Mouse (Mus musculus): Measurements from ENCODE around the gene Hoxd10.

Hoxd10 gene

DNA sequence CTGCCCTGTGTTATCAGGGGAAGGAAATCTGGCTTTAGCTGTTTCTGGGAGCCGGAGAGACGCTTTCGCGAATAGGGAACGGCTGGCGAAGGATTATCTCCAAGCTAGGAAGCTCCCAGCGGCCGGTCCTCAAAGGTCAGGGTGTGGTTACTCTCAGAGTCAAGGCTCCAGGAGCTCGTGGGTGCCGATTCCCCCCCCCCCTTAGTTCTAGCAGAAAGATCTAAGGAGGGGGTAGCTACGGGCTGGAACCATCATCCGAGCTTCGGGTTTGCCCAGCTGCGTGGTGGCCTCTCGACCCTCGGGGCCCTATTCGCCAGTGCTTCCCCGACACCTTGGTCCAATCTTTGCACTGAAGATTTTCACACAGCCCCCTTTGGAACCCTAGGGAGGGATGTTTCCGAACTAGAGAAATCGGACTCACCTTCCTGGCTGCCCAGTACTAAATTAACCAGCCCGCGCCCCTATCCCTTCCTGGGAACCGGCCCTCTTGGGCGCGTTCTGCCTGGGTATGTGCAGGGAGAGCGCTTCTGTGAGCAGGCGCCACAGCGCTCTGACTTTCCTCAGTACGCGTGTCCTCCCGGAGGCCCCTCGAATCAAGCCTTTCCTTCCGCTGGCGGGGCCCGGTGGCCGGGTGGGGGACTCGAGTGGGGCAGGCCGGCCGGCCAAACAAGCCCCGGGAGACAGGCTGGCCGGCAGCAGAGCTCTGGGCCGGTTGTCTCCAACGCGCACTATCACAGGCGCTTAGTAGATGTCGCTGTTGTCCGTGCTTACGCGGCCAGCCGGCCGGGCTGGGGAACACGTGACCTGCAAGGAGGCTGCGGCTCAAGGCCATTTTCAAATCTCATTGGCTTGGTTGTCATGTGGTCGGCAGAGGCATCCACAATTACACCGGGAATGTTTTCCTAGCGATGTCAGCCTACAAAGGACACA, at the start of gene Hoxd10:
Hoxd10 (plus strand) TSS at position 903 of the 930 bp plus-strand sequence.
- no peak for DNase-seq (ENCODE audit: low spot score in 2 of 2)

DNA sequence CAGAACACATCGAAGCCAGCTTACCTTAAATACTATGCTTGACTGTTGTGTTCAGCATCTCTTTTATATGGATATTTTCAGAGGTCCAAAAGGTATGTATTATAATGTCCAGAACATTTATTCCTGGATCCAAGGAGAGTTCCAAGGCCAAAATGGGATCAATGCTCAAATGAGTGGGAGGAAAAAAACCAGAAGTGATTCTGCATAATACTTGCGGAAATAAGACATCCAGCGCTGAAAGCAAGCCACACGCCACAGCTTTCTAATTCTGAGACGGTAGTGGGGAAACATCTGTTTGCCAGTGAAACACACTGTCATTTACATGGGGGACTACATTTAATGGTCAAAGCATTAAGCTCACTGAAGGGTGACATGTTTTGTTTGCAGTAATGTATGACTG, 49.3 kb upstream of the Hoxd10 start:
- no peak for DNase-seq (ENCODE audit: low spot score in 2 of 2)

DNA sequence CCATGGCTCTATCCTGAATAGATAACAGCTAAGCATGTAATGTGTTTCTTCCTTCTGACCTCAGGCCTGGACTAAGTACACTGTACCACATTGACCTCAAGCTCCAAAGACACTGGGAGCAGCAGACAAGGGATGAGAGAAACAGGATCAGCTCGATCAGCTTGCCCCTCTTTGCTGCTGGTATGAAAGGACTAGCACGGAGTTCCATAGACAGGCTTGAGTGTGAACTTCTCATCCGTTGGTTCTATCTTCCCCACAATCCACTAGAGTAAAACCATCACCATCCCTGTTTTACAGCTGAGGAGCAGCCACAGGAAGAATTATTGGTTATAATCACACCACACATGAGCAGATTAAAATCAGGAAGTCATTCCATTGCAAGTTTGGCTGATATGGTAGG, 46.1 kb upstream of the Hoxd10 start:
- no peak for DNase-seq (ENCODE audit: low spot score in 2 of 2)

DNA sequence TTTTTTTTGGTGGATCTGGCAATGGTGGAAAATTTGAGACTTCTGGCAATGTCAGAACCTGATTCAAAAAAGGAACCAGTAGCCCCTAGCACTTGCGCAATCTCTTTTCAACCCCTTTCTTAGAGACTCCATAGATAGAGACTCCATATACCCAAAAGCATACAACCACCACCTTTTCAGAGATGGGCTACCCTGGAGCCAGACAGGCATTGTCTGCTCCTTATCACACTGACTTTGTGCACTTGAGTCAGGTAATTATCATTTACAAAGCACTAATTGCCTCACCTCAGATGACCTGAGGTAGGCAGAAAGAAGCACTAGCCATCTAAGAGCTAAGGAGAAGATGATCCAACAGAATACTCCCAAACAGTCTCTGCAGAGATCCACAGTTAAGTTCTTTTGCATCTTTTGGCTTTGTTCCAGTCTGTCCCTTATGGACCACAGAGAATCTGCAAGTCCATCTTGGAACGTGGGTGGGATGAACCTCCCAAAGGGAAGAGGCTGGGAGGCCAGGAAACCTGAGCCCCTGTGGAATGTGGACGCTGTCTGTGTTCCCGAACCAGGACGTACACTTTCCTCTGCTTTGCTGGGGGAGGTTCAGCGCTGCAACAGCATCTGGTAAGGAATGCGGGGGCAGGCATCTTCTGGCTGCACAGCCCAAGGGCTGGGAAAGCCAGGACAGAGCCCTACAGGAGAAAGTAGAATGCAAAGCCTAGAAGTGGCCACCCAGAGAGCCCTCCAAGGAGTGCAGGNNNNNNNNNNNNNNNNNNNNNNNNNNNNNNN, 44.5 kb upstream of the Hoxd10 start:
- no peak for DNase-seq (ENCODE audit: low spot score in 2 of 2)

DNA sequence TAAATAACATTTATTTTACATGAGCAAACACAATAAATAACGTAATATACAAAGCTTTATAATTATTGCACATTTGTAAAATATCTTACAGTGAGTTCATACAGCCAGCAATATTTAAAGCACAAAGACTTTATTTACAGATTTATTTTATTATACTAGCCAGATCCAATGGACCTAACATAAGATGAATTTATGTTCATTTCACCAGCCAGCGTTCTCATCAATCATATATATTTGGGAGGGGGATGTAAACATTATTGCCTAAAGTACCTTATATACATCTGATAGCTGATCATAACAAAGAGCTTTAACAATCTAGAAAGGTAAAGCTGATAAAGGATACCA, 38.8 kb upstream of the Hoxd10 start:
- no peak for DNase-seq (ENCODE audit: low spot score in 2 of 2)

DNA sequence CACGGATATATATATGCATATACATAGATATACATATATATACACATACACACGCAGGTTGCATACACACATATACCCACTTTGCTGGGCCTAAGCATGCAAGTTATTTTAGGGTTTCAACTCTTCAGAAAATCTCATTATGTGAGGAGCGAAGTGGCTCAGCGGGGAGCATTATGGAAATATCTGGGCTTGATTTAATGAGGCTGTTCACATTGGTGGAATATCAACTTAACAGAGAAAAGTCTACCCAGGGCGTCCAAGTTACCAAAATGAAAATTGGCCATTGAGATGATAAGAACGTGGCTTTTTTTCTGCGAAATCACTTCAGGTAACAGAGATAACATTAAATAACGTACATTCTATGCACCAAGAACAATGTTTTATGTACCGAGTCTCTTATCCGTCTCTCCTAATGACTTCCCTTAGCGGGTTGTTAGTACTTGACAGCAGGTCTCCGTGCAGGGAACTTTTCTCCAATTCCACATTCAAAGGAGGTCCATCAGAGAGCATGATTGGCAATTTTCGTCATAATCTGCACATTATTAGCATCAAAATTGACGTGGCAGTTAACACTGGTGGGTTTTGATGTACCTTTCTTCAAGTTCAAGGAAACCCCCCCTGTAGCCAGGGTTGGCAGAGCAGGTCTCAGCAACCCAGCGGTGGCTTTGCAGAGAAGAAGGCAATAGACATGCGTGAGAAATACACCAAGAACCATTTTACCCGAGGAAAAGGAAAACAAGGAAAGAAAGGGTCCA, 37.8 kb upstream of the Hoxd10 start:
- DNase-seq (ENCODE audit: low spot score in 2 of 2) = no peak

DNA sequence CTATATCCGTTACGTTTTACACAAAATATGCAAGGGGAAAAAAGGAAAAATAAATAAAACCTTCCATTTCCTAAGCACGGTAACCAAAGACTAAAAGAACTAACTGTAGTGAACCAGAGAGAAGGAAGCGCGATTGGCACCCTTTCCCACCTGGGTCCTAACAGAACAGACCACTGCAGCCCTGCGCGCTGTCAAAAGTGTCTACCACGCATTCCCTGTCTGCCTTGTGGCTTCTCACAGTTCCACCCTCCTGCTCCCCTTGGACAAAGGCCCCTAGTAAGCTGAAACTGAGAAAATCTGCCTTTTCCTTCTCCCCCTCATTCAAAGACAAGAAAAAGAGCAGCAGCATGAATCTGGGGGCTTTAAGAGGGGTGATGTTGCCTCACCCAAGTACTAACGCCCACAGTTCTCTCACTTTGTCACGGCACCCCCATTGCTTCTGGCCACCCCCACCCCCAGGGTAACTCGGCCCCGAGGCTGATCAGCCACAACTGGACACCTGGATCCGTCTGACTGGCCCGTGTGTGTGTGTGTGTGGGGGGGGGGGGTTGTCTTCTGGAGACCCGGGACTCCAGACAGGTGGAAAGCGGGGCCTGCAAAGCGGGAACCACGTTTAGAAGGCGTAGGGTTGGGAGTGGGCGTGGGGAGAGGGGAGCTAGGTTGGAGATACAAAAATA, 36.8 kb upstream of the Hoxd10 start:
- DNase-seq (ENCODE audit: low spot score in 2 of 2) = no peak

DNA sequence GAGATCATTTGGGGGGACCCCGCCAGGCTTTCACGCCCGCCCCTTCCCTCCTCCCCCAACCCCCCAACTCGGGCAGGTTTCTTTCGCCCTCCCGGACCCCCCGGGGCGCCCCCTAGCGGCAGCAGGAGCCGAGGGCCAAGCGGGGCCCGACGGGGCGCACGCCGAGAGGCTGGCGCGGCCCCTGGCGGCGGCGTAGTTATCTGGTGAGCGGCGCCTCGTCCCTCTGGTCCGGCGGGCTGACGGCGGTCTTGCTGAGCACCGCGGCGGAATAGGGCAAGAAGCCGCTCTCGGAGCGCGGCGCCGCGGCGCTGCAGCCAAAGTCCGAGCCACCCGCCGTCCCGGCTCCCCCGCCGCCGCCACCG, 36.3 kb upstream of the Hoxd10 start:
- no peak for DNase-seq (ENCODE audit: low spot score in 2 of 2)

DNA sequence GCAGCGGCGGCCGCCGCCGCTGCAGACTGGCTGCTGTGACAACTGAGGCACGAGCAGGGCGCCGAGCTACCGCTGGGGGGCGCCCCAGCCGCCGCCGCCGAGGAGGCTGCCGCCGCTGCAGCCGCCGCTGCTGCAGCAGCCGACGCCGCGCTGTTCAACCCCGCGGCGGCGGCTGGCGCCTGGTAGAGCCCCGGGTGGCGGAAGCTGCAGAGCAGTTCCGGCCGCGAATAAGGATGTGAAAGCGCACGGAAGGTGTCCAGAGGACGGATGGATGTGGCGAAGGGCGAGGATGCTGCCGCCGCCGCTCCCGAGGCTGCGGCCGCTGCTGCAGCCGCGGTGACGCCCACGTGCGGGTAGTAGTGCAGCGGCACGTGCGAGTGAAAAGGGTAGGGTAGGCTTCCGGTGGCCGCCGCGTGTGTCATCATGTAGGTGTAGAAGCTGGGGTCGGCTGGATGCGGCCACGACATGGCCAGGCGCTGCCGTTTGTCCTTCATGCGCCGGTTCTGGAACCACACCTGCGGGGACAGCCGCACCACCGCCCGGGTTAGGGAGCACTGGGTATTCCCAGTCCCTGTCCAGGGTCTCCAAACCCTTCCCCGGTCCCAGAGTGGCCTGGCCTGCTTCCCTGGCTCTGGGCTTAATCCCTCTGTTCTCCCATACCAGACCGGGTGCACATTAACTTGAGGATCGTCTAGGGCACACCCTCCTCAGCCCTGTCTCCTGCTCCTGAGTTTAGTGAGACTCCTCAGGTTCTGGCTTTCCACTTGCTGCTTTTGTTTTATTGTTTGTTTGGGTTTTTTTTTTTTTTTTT, 35.7 kb upstream of the Hoxd10 start:
- DNase-seq (ENCODE audit: low spot score in 2 of 2) = no peak

DNA sequence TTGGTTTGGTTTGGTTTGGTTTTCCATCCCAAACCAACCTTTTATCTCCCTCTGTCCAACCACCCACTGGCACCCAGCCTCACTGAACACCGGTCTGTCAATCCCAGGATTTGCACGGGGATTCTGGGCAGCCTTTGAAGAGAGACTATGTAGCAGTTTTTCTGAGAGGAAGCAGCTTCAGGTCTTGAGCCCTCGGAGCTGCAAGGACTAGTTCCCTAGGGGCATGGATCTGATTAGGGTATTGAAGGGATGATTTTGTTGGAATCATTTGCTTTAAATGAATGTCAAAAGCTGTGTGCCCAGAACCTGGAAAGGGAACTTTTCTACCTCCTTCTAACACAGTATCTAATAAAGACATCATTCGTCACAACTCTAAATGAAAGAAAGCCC, 35.1 kb upstream of the Hoxd10 start:
- no peak for DNase-seq (ENCODE audit: low spot score in 2 of 2)

DNA sequence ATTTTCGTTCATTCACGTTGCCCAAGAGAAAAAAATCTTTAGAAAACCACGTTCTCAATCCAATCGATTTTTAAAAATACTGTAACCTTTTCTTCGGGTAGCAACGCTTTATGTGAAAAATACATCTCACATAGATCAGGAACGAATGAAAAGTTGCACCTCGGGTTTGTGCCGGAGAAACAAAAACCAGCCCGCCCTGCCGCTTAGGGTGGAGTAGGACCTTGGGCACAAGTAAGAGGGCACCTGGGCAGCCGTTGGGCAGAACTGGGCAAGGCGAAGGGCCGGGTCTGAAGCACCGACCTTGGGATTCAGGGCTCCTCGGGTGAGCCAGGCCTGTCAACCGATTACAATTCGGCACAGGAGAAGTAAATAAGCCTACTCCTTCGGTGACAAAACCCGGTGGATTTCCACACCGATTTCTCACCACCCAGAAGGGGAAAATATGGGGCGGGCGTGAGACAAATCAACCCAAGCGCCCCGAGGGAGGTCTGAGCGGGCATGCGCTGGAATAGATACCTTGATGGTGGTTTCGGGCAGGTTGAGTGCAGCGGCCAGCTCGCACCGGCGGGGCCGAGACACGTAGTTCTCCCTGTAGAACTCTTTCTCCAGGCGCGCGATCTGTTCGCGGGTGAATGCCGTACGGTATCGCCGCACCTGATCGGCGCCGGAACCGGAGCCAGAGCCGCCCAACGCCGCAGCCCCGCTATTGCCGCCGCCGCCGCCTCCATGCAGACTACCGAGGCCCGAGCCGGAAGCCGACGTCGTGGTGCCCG, 34.3 kb upstream of the Hoxd10 start:
- DNase-seq (ENCODE audit: low spot score in 2 of 2) = no peak

DNA sequence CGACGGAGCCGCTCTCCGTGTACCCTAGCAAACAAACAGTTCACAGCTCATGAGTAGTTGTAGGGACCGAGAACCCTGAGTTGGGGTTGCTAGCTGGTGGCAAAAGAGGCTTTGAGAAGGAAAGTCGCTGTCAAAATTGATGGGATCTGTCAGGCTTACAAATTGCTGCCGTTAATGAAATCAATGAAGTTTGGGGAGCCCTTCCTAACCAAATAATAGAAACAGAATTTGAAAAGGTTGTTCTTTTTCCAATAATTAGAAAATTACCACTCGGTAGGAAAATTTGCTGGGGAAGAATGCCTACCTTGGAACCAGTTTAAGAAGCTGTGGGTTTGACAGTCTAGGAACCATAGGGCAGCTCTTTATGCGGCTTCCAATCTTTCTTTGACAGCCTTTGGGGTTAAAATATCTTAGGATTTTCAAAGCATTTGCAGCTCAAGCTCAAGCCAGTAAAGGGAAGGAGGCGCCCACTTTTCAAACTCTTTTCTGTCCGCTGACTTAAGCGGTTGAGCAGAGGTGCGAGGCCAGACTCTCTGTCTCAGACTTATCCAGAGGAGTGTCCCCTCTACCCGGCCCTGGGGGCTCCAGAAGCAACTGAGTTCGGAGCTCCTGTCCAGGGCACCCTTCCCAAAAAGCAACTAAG, 33.6 kb upstream of the Hoxd10 start:
- DNase-seq (ENCODE audit: low spot score in 2 of 2) = no peak

DNA sequence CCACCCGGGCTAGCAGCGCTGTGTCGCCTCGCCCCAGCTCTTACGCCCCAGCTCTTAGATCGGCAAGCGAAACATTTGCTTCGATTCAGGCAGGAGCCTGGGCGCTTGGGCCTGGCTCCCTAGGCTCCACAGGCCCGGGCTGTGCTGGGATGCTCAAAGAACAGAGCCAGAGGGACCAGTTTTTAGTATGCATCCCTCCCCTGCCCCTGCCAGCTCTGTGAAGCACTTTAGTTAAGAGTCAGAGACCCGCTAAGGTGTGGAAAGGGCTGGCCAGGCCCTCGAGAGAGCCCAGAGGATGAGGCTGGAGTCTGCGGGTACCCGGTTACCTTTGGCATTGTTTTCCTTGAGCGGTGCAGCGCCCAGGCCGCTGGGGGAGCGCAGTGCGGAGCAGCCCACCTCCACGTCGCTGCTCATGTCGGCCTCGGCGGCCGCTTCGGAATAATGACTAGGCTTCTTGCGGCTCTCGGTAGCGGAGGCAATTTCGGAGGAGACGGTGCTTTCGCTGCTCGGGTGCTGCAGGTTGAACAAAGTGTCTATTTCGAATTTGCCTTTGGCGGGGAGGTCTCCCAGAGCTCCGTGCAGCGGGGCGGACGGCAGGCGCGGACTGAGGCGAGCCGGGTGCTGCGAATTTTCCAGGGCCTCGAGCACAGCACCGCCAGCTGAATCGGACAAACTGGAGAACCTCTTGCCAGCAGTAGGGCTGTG, 32.9 kb upstream of the Hoxd10 start:
- no peak for DNase-seq (ENCODE audit: low spot score in 2 of 2)

DNA sequence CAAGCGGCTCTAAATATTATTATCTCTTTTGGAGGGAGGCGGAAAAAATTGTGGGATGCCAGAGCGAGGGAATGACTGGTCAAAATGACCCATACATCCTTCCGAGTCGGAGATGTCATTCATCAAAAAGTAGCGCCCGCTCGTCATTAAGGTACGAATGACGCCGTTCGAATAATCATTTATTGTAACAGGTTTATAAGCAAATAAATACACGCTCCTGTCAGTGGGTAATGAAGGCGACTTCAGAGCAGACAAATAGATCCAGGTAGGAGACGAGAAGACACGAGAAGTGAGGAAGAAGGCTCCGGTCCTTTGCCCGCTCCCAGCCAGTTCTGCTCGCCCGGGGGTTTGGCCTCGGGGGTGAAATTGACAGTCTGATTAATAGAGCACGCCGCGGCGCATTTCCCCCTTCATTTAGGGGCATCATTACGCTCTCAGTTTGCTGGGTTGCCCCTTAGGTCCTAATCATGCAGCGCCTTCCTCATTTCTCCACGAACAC, 32.2 kb upstream of the Hoxd10 start, which contains the start of gene Evx2:
Evx2 (minus strand) TSS at position 51 of the 499 bp plus-strand sequence.
- no peak for DNase-seq (ENCODE audit: low spot score in 2 of 2)

DNA sequence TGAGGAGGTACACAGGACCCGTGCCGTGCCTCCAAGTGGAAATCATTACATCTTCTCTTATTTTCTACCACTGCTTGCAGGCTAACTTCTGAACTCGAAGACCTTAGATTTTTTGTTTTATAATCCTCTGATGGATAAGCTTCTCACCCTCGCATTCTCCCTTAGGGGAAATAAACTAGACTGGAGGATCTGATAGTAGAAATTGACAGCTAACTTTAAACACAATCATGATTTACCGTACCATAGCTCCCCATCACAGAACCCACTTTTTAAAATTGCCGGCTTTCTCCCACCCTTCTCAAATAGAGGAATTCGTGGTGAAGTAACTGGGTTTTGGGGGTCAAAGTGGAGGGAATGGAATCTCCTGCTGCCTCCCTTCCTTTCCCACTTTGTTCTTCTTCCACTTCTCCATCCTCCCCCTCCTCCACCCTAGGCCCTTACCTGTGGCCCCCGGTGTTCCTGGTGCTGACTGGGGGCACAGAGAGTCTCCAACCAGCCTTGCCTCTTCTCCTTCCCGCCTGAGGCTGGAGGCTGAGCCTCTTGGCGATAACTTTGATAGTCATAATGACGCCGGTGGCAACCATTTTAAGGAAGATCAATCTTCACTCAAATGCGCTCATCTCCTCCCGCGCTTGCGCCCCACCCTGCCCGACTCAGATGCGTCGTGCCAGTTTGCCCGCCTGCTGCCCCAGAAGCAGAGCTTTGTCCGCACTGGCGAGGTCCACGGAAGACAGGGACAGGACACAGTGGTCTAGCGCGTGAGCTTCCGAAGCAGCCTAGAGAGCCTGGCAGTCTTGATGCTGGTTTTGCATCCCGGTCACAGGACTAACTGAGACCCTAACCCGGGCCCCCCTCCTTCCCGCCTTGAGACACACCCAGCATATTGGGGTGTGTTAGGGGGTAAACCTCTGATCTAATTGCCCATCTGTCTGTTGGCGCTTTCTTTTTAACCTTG, 31.0 kb upstream of the Hoxd10 start:
- no peak for DNase-seq (ENCODE audit: low spot score in 2 of 2)

DNA sequence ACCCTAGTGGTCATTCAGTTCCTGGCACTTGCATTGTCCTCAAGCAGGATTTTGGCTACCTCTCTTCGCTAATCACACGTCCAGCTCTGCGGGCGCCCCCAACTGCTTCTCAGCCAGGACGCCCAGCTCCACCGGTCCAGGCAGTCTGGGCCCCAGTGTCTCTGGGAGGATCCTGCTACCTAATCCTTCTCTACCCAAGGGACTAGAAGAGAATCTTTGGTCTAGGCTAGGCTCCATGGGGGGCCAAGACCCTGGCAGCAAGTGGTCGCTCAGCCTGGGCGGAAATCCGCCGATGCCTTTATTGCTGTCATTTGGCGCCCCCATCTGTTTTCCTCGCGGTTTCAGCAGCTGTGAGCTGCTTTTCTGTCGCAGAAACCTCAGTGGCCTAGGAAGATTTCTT, 30.0 kb upstream of the Hoxd10 start:
- no peak for DNase-seq (ENCODE audit: low spot score in 2 of 2)

DNA sequence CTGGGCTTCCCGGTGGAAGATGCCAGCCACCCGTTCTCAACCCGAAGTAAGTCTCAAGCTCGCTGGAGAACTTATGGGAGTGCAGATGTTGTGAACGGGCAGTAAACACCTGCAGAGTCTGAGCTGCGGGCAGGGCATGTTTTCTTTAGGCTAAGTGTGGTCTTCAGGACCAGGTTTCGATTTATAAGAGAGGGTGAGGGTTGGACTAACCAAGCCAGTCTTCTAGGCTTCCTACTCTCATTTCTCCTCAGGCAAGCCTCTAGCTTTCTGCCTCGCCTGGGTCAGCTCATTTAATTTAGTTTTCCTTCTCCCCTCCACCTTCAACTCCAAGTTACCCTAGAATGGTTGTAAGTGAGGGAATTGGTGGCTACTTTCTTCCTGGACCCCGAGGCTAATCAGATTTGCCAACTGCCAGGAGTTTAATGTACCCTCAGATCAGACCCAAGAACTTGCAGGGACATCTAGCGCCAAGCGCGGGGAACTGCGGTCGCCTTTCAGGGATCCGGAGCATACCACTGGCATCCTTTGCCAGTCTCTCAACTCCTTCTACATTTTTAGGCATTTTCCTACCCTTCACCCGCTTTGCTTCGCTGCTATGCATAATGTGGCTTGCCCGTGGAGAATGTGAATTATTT, 28.3 kb upstream of the Hoxd10 start:
- DNase-seq (ENCODE audit: low spot score in 2 of 2) = no peak
